Mouse (Mus musculus): ENCODE measurements around the gene Phrf1. TPM values are rescaled to one million over a fixed set of nuclear protein-coding genes. Genes with fewer than 3 reads are reported as not detected.
A peak's percentile ranks its signal among the peaks of the same experiment; 100 is the strongest.

The Phrf1 gene
- total and polyA plus RNA-seq, 2 experiments from 2014 or later = 39.5 to 54.6 TPM

DNA sequence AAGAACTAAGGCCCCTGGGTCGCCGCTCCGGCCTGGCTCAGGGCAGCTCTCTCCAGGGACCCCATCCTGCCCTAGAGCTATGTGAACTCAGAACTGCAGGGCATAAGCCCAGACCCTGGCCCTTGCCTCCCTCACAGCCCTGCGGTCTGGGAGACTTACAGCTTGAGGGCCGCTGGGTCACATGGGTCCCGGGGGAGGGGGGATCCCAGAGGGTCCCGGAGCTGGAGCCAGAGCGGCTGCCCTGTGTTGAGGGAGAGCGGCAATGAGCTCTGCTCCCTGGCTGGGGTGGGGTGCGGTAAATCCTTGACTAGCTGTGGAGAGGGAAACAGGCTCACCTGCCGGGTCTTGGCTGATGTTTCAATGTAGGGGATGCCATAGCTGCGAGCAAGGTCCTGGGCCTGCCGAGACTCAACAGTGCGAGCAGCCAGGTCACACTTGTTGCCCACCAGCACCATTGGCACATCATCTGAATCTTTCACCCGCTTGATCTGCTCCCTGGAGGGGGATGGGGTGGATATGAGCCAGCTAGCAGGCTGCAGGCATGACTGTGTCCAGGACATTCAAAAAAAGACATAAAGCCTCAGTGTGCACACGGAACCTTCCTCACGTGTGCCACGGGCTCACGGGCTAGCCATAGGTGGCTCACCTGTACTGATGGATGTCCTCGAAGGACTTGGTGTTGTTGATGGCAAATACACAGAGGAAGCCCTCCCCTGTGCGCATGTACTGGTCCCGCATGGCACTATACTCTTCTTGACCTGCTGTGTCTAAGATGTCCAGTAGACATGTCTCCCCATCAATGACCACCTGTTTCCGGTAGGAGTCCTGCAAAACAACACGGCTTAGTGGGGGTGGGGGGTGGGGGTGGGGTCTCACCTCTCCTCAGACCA is 36.5 kb upstream of the Phrf1 start:
- no peak overlapping the region; the same call in 1 of the 2 replicates for H3K4me3 ChIP-seq (ENCODE audit: low read depth, low read length)
- DNase-seq (ENCODE audit: low spot score) (no peak), ATAC-seq (ENCODE audit: low FRiP score) (no peak)
- 88% methylated on average over 24 of the region's 24 CpGs for WGBS
- H3K27ac ChIP-seq (ENCODE audit: low read depth, low read length) = no peak overlapping the region
- peaks cover 8% of the 10 kb centered on the region; the same call in 1 of the 2 replicates for H3K4me1 ChIP-seq (ENCODE audit: insufficient read depth, low read length)
- no peak for TF ChIP-seq CTCF (IDR thresholded peaks at IDR 0.05)
- no peaks in the 10 kb centered on the region for H3K9me3 ChIP-seq (ENCODE audit: low read length)
- H3K27me3 ChIP-seq (ENCODE audit: insufficient read depth, low read length) = no peaks in the 10 kb centered on the region
- H3K9ac ChIP-seq (replicated peaks; ENCODE audit: low read length, poor library complexity, severe bottlenecking) = peak overlapping the region; percentile 94; the same call in 1 of the 2 replicates
- peaks cover 33% of the 10 kb centered on the region for H3K36me3 ChIP-seq (ENCODE audit: insufficient read depth, low read length)
- peak overlapping the region; percentile 65 for H3K4me2 ChIP-seq (ENCODE audit: low read depth, low read length, poor library complexity, severe bottlenecking)

DNA sequence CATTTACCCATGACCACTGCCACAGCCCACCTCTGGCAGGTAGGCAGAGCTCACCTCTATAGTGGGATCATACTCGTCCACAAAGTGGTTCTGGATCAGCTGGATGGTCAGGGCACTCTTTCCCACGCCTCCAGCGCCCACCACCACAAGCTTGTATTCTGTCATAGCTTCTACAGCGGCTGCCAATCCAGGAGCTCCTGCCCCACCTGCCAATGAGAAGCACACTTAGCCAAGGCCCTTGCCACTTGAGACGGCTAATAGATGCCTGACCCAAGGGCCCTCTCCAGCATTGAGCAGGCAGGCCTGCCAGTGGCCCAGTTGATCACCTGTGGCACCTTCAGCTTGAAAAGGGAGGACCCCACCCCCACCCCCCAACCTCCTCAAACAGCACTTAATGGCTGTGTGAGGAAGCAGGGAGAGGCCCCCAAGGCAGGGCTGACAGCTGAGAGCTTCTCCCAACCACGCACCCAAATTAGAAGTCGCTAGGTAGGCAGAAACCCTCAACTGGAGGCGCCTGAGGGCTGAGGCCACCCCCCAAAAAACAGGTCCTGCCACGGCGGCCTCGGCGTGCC is 35.7 kb upstream of the Phrf1 start:
- H3K27me3 ChIP-seq (ENCODE audit: insufficient read depth, low read length) = no peaks in the 10 kb centered on the region
- H3K4me1 ChIP-seq (ENCODE audit: insufficient read depth, low read length) = peaks cover 8% of the 10 kb centered on the region; the same call in 1 of the 2 replicates
- H3K27ac ChIP-seq (ENCODE audit: low read depth, low read length) = peak overlapping the region; percentile 85
- DNase-seq (ENCODE audit: low spot score) (no peak), ATAC-seq (ENCODE audit: low FRiP score) (no peak)
- H3K4me2 ChIP-seq (ENCODE audit: low read depth, low read length, poor library complexity, severe bottlenecking) = peak overlapping the region; percentile 65
- H3K9me3 ChIP-seq (ENCODE audit: low read length) = no peaks in the 10 kb centered on the region
- H3K36me3 ChIP-seq (ENCODE audit: insufficient read depth, low read length) = peaks cover 33% of the 10 kb centered on the region
- peak overlapping the region; percentile 96 for H3K4me3 ChIP-seq (ENCODE audit: low read depth, low read length)
- TF ChIP-seq CTCF (IDR thresholded peaks at IDR 0.05) = no peak
- WGBS = 26% methylated on average over 12 of the region's 12 CpGs
- H3K9ac ChIP-seq (replicated peaks; ENCODE audit: low read length, poor library complexity, severe bottlenecking) = peak overlapping the region; percentile 94

GRCm38 (mm10) chr7:141193348-141193856 is 35.2 kb upstream of the Phrf1 start:
- Histone ChIP-seq H3K36me3 (ENCODE audit: insufficient read depth, low read length) (peaks cover 33% of the 10 kb centered on the region), H3K4me1 (ENCODE audit: insufficient read depth, low read length) (peaks cover 8% of the 10 kb centered on the region; the same call in 1 of the 2 replicates), H3K4me2 (ENCODE audit: low read depth, low read length, poor library complexity, severe bottlenecking) (peak overlapping the region; percentile 65), H3K27me3 (ENCODE audit: insufficient read depth, low read length) (no peaks in the 10 kb centered on the region), H3K9ac (replicated peaks; ENCODE audit: low read length, poor library complexity, severe bottlenecking) (peak overlapping the region; percentile 94), H3K27ac (ENCODE audit: low read depth, low read length) (peak overlapping the region; percentile 85), H3K4me3 (ENCODE audit: low read depth, low read length) (peak overlapping the region; percentile 96), H3K9me3 (ENCODE audit: low read length) (no peaks in the 10 kb centered on the region)
- 0 out of 2 replicates have a peak, but pooled peaks have one; percentile 6 for TF ChIP-seq CTCF (IDR thresholded peaks at IDR 0.05)
- under 1% methylated on average over 34 of the region's 43 CpGs for WGBS
- DNase-seq (ENCODE audit: low spot score) (peak; percentile 14), ATAC-seq (ENCODE audit: low FRiP score) (peak; percentile 20)

DNA sequence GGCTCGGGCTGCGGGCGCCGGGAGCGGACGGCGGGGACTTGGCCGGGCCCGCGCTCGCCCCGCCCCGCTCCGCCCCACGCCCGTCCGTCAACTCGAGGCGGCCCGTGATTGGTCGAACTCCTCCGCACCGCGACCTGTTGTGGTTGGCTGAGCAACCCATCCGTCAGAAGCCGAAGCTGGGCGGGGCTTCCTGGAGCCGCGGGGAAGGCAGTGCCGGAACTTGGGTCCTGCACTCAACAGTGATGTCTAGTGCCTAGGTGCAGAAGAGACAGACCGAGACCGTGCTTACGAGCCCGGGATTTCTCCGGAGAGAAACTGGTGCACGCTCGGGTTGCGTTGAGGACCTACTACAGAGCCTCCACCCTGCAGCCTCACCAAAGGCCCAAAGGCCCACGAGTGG is 34.6 kb upstream of the Phrf1 start, which contains the start of the genes Hras and Lrrc56:
Gene Hras, minus strand, starts transcription at position 58 of the 400 bp plus-strand sequence.
Gene Lrrc56, plus strand, starts transcription at position 210 of the 400 bp plus-strand sequence.
- Histone ChIP-seq H3K4me1 (ENCODE audit: insufficient read depth, low read length) (peaks cover 8% of the 10 kb centered on the region; the same call in 1 of the 2 replicates), H3K4me3 (ENCODE audit: low read depth, low read length) (peak within 1 kb of the TSS; percentile 96), H3K9me3 (ENCODE audit: low read length) (no peaks in the 10 kb centered on the region), H3K4me2 (ENCODE audit: low read depth, low read length, poor library complexity, severe bottlenecking) (peak within 1 kb of the TSS; percentile 65), H3K27me3 (ENCODE audit: insufficient read depth, low read length) (no peaks in the 10 kb centered on the region), H3K9ac (replicated peaks; ENCODE audit: low read length, poor library complexity, severe bottlenecking) (peak within 1 kb of the TSS; percentile 94), H3K36me3 (ENCODE audit: insufficient read depth, low read length) (peaks cover 33% of the 10 kb centered on the region), H3K27ac (ENCODE audit: low read depth, low read length) (peak within 1 kb of the TSS; percentile 85)
- DNase-seq (ENCODE audit: low spot score) (peak; percentile 98), ATAC-seq (ENCODE audit: low FRiP score) (peak; percentile 93)
- under 1% methylated on average over 27 of the region's 39 CpGs for WGBS
- no peak for TF ChIP-seq CTCF (IDR thresholded peaks at IDR 0.05)

- Histone ChIP-seq H3K9ac (replicated peaks; ENCODE audit: low read length, poor library complexity, severe bottlenecking) (peak overlapping the region; percentile 14; the same call in 1 of the 2 replicates), H3K36me3 (ENCODE audit: insufficient read depth, low read length) (peaks cover 30% of the 10 kb centered on the region), H3K4me1 (ENCODE audit: insufficient read depth, low read length) (peaks cover 8% of the 10 kb centered on the region; the same call in 1 of the 2 replicates), H3K27me3 (ENCODE audit: insufficient read depth, low read length) (no peaks in the 10 kb centered on the region), H3K4me2 (ENCODE audit: low read depth, low read length, poor library complexity, severe bottlenecking) (peak overlapping the region; percentile 65), H3K27ac (ENCODE audit: low read depth, low read length) (0 out of 2 replicates have a peak overlapping the region, but pooled peaks have one; percentile 55), H3K9me3 (ENCODE audit: low read length) (no peaks in the 10 kb centered on the region), H3K4me3 (ENCODE audit: low read depth, low read length) (peak overlapping the region; percentile 96)
- under 1% methylated on average over 23 of the region's 23 CpGs for WGBS
- ATAC-seq (ENCODE audit: low FRiP score) = no peak
- TF ChIP-seq CTCF (IDR thresholded peaks at IDR 0.05) = no peak
- no peak for DNase-seq (ENCODE audit: low spot score)
Measured at GRCm38 (mm10) chr7:141194409-141194808, 34.2 kb upstream of the Phrf1 start.

All from midbrain, postnatal 0 days (tissue).